ENCODE assay signal across 10 mouse cellular contexts in genomic region chr11:103184891-103185290, GRCm38 (mm10). TPM values are rescaled to one million over a fixed set of nuclear protein-coding genes. Genes with fewer than 3 reads are reported as not detected.
DNase-seq lines count a peak whose midpoint lies in the region; ATAC-seq and TF ChIP-seq lines count a peak whose summit lies in the region.
"Had no signal": no experiment of that assay in that cellular context is flagged by ENCODE, and none has a peak within 500 bp of the region (broad histone marks: within the 10 kb centered on the region; RNA-seq: fewer than 3 reads in every experiment).

No protein-coding gene starts in this region.

- H3K27ac ChIP-seq in intestine, postnatal 0 days (ENCODE audit: low read depth, low read length), result no peak overlapping the region
- H3K27ac ChIP-seq in intestine, embryonic 16.5 days (ENCODE audit: low read length), result no peak overlapping the region
- H3K27ac ChIP-seq in testis, adult 2 months (ENCODE audit: control insufficient read depth, insufficient read depth, low read depth, low read length), result no peak overlapping the region
- H3K27ac ChIP-seq: embryonic facial prominence, embryonic 13.5 days; limb, embryonic 15.5 days had no signal

- no peak overlapping the region for H3K4me2 ChIP-seq in intestine, postnatal 0 days (replicated peaks; ENCODE audit: low read depth)
- no peak overlapping the region for H3K4me2 ChIP-seq in intestine, embryonic 16.5 days (ENCODE audit: low read depth, low read length)
- H3K4me2 ChIP-seq: embryonic facial prominence, embryonic 13.5 days; limb, embryonic 15.5 days had no signal

- DNase-seq in testis, postnatal 14 days (ENCODE audit: low spot score), result no peak
- peak; percentile 23 for DNase-seq in c-Kit-positive CD71-positive TER-119-positive erythroid progenitor cells, embryonic 14.5 days (ENCODE audit: low spot score)
- DNase-seq in kidney, postnatal 10 days, result peak; percentile 83
- peak; percentile 54 for DNase-seq in thymus, postnatal 0 days (ENCODE audit: low spot score)
- no peak for DNase-seq in neural tube, embryonic 10.5 days (ENCODE audit: extremely low spot score, low spot score)

- 45% methylated on average over 2 of the region's 2 CpGs for WGBS in intestine, postnatal 0 days
- 49% methylated on average over 2 of the region's 2 CpGs for WGBS in intestine, embryonic 16.5 days

- ATAC-seq in intestine, postnatal 0 days, result no peak
- ATAC-seq in intestine, embryonic 16.5 days, result no peak

- no peaks in the 10 kb centered on the region for H3K27me3 ChIP-seq in intestine, postnatal 0 days (replicated peaks; ENCODE audit: control insufficient read depth, insufficient read depth, low read length)
- H3K27me3 ChIP-seq in intestine, embryonic 16.5 days (replicated peaks; ENCODE audit: control insufficient read depth, insufficient read depth, low read length), result no peaks in the 10 kb centered on the region
- H3K27me3 ChIP-seq in testis, adult 2 months (ENCODE audit: control insufficient read depth, insufficient read depth, low read length), result no peaks in the 10 kb centered on the region

- no peaks in the 10 kb centered on the region for H3K4me1 ChIP-seq in intestine, postnatal 0 days (replicated peaks; ENCODE audit: control insufficient read depth, insufficient read depth, low read length)
- H3K4me1 ChIP-seq in intestine, embryonic 16.5 days (ENCODE audit: control insufficient read depth, insufficient read depth, low read length), result peaks cover 10% of the 10 kb centered on the region
- H3K4me1 ChIP-seq in testis, adult 2 months (ENCODE audit: control insufficient read depth, insufficient read depth, low read length), result no peaks in the 10 kb centered on the region
- H3K4me1 ChIP-seq: embryonic facial prominence, embryonic 13.5 days; limb, embryonic 15.5 days had no signal

- no peaks in the 10 kb centered on the region for H3K36me3 ChIP-seq in intestine, postnatal 0 days (ENCODE audit: control insufficient read depth, insufficient read depth)
- no peaks in the 10 kb centered on the region for H3K36me3 ChIP-seq in intestine, embryonic 16.5 days (ENCODE audit: control insufficient read depth, insufficient read depth, low read length)
- no peaks in the 10 kb centered on the region for H3K36me3 ChIP-seq in testis, adult 2 months (ENCODE audit: control insufficient read depth, insufficient read depth, low read length)
- H3K36me3 ChIP-seq: embryonic facial prominence, embryonic 13.5 days; limb, embryonic 15.5 days had no signal

- H3K4me3 ChIP-seq in intestine, postnatal 0 days (ENCODE audit: low read depth, low read length), result no peak overlapping the region
- no peak overlapping the region for H3K4me3 ChIP-seq in intestine, embryonic 16.5 days (ENCODE audit: low read length)
- no peak overlapping the region for H3K4me3 ChIP-seq in testis, adult 2 months (ENCODE audit: control insufficient read depth, low read depth, low read length)
- H3K4me3 ChIP-seq: embryonic facial prominence, embryonic 13.5 days; limb, embryonic 15.5 days had no signal

- TF ChIP-seq CTCF in intestine, postnatal 0 days (IDR thresholded peaks at IDR 0.05; ENCODE audit: low read depth), result peak; percentile 85
- TF ChIP-seq CTCF in testis, adult 2 months (IDR thresholded peaks at IDR 0.05; ENCODE audit: control insufficient read depth, insufficient read depth, insufficient replicate concordance, low read depth, low read length), result peak; percentile 17; the same call in 1 of the 2 replicates

- H3K9me3 ChIP-seq in intestine, postnatal 0 days (ENCODE audit: control insufficient read depth), result no peaks in the 10 kb centered on the region
- H3K9me3 ChIP-seq in intestine, embryonic 16.5 days (ENCODE audit: control insufficient read depth, low read length), result no peaks in the 10 kb centered on the region
- H3K9me3 ChIP-seq: embryonic facial prominence, embryonic 13.5 days; limb, embryonic 15.5 days had no signal

- no peak overlapping the region for H3K9ac ChIP-seq in intestine, postnatal 0 days (ENCODE audit: low read depth, low read length)
- H3K9ac ChIP-seq in intestine, embryonic 16.5 days (ENCODE audit: low read depth, low read length), result no peak overlapping the region
- H3K9ac ChIP-seq: embryonic facial prominence, embryonic 13.5 days; limb, embryonic 15.5 days had no signal

- TF ChIP-seq POLR2A in testis, adult 2 months (IDR thresholded peaks at IDR 0.05; ENCODE audit: control insufficient read depth, low read depth, low read length), result no peak

RNA-seq across cellular contexts. Expression of gene Fmnl1, which starts 14.0 kb away (rescaled TPM):
- polyA plus RNA-seq in intestine, postnatal 0 days (2015; fragmentation: Nextera tagmentation; extraction: Ambion mirVana), result 0.80 and 1.0 TPM in 2 replicates
- polyA plus RNA-seq in intestine, embryonic 16.5 days (2015; fragmentation: Nextera tagmentation; extraction: Ambion mirVana), result 2.2 and 2.3 TPM in 2 replicates
- polyA plus RNA-seq in testis, adult 2 months (2012; rRNA removed), result 18.4 and 21.6 TPM in 2 replicates
- 56.9 and 59.8 TPM in 2 replicates for polyA plus RNA-seq in thymus, postnatal 0 days (2015; fragmentation: Nextera tagmentation; extraction: Ambion mirVana)

RNA-seq across cellular contexts. Expression of gene 1700023F06Rik, which starts 23.5 kb away (rescaled TPM):
- 0.35 and 0.77 TPM in 2 replicates for polyA plus RNA-seq in intestine, postnatal 0 days (2015; fragmentation: Nextera tagmentation; extraction: Ambion mirVana)
- 0.57 and 0.83 TPM in 2 replicates for polyA plus RNA-seq in intestine, embryonic 16.5 days (2015; fragmentation: Nextera tagmentation; extraction: Ambion mirVana)
- 451 and 466 TPM in 2 replicates for polyA plus RNA-seq in testis, adult 2 months (2012; rRNA removed)
- 0.56 and 0.93 TPM in 2 replicates for polyA plus RNA-seq in thymus, postnatal 0 days (2015; fragmentation: Nextera tagmentation; extraction: Ambion mirVana)

RNA-seq across cellular contexts. Expression of gene Spata32, which starts 33.3 kb away (rescaled TPM):
- polyA plus RNA-seq in intestine, postnatal 0 days (2015; fragmentation: Nextera tagmentation; extraction: Ambion mirVana), result not detected in 2 replicates
- not detected in 2 replicates for polyA plus RNA-seq in intestine, embryonic 16.5 days (2015; fragmentation: Nextera tagmentation; extraction: Ambion mirVana)
- 142 and 168 TPM in 2 replicates for polyA plus RNA-seq in testis, adult 2 months (2012; rRNA removed)
- polyA plus RNA-seq in thymus, postnatal 0 days (2015; fragmentation: Nextera tagmentation; extraction: Ambion mirVana), result not detected in 2 replicates
- polyA plus RNA-seq: embryonic facial prominence, embryonic 13.5 days; limb, embryonic 15.5 days had no signal

RNA-seq across cellular contexts. Expression of gene Hexim2, which starts 52.7 kb away (rescaled TPM):
- 3.5 and 5.3 TPM in 2 replicates for polyA plus RNA-seq in intestine, postnatal 0 days (2015; fragmentation: Nextera tagmentation; extraction: Ambion mirVana)
- 5.8 TPM in 2 replicates for polyA plus RNA-seq in intestine, embryonic 16.5 days (2015; fragmentation: Nextera tagmentation; extraction: Ambion mirVana)
- polyA plus RNA-seq in testis, adult 2 months (2012; rRNA removed), result 38.8 and 53.8 TPM in 2 replicates
- polyA plus RNA-seq in thymus, postnatal 0 days (2015; fragmentation: Nextera tagmentation; extraction: Ambion mirVana), result 6.9 and 8.9 TPM in 2 replicates

Comparison
In these comparisons a context has a peak if more than half of its experiments do, and no peak if none do; other contexts are left out.
1. DNase-seq: peak in c-Kit-positive CD71-positive TER-119-positive erythroid progenitor cells, embryonic 14.5 days (single experiment), kidney, postnatal 10 days (single experiment) and thymus, postnatal 0 days (single experiment); none in testis, postnatal 14 days (single experiment) and neural tube, embryonic 10.5 days (single experiment).
2. RNA of gene 1700023F06Rik, which starts 23.5 kb away (polyA plus RNA-seq): 451 to 466 TPM in testis, adult 2 months; 0.35 to 0.77 TPM in intestine, postnatal 0 days, 0.57 to 0.83 TPM in intestine, embryonic 16.5 days and 0.56 to 0.93 TPM in thymus, postnatal 0 days; every median in the first group is over 100 times any median in the second.
3. RNA of gene Spata32, which starts 33.3 kb away (polyA plus RNA-seq): 142 to 168 TPM in testis, adult 2 months; not detected in intestine, embryonic 16.5 days, not detected in intestine, postnatal 0 days and not detected in thymus, postnatal 0 days; every median in the first group is over 100 times any median in the second.